6 mouse cellular contexts compared by ENCODE assay signal in genomic region chr19:53587686-53588085, GRCm38 (mm10). TPM values are rescaled to one million over a fixed set of nuclear protein-coding genes. Genes with fewer than 3 reads are reported as not detected.
DNase-seq lines count a peak whose midpoint lies in the region; ATAC-seq and TF ChIP-seq lines count a peak whose summit lies in the region.
"Not testable (repeated sequence)": the region's sequence is repeated elsewhere in the genome, so short reads cannot be mapped to it uniquely, and the experiment has no call there.

No protein-coding gene starts in this region.

- WGBS in heart, embryonic 10.5 days, result 82% methylated on average over 3 of the region's 3 CpGs
- 91% methylated on average over 3 of the region's 3 CpGs for WGBS in limb, embryonic 11.5 days
- WGBS in liver, postnatal 0 days (ENCODE audit: insufficient replicate concordance), result 80% methylated on average over 3 of the region's 3 CpGs
- 77% methylated on average over 3 of the region's 3 CpGs for WGBS in midbrain, embryonic 11.5 days

- not testable (repeated sequence) for H3K27ac ChIP-seq in heart, embryonic 10.5 days; limb, embryonic 11.5 days (replicated peaks; ENCODE audit: low read depth, low read length); liver, postnatal 0 days (ENCODE audit: low read depth); midbrain, embryonic 11.5 days (ENCODE audit: low read depth, low read length)

- not testable (repeated sequence) for ATAC-seq in limb, embryonic 11.5 days (ENCODE audit: insufficient number of reproducible peaks, low FRiP score, low TSS enrichment, low read depth); liver, postnatal 0 days; midbrain, embryonic 11.5 days (ENCODE audit: low FRiP score)

- DNase-seq in heart, adult 11 months, result peak; percentile 59
- peak; percentile 20 for DNase-seq in heart, embryonic 10.5 days (ENCODE audit: low spot score)
- peak; percentile 9 for DNase-seq in limb, embryonic 11.5 days (ENCODE audit: low spot score)
- peak; percentile 2 for DNase-seq in liver, postnatal 0 days
- peak; percentile 53 for DNase-seq in midbrain, embryonic 11.5 days (ENCODE audit: low spot score, missing footprints)
- DNase-seq in neural tube, embryonic 10.5 days (ENCODE audit: extremely low spot score, low spot score), result peak; percentile 6

- peaks cover 21% of the 10 kb centered on the region for H3K9me3 ChIP-seq in heart, embryonic 10.5 days
- H3K9me3 ChIP-seq in limb, embryonic 11.5 days (ENCODE audit: control insufficient read depth, low read length), result peaks cover 10% of the 10 kb centered on the region; the same call in 1 of the 2 replicates
- H3K9me3 ChIP-seq in liver, postnatal 0 days (ENCODE audit: low read length); midbrain, embryonic 11.5 days (ENCODE audit: control insufficient read depth, low read length): not testable (repeated sequence)

- H3K27me3 ChIP-seq in heart, embryonic 10.5 days (ENCODE audit: insufficient read depth, poor library complexity, severe bottlenecking); limb, embryonic 11.5 days (ENCODE audit: control insufficient read depth, insufficient read depth, low read length); liver, postnatal 0 days (ENCODE audit: insufficient read depth, low read length); midbrain, embryonic 11.5 days (ENCODE audit: control insufficient read depth, insufficient read depth, low read length): not testable (repeated sequence)

- H3K4me2 ChIP-seq in limb, embryonic 11.5 days (ENCODE audit: low read depth, severe bottlenecking); liver, postnatal 0 days (ENCODE audit: low read depth, low read length); midbrain, embryonic 11.5 days: not testable (repeated sequence)

- not testable (repeated sequence) for TF ChIP-seq EP300 in liver, postnatal 0 days (IDR thresholded peaks at IDR 0.05; ENCODE audit: low read depth)

- H3K36me3 ChIP-seq in heart, embryonic 10.5 days; limb, embryonic 11.5 days (ENCODE audit: control insufficient read depth, insufficient read depth, low read length); liver, postnatal 0 days (replicated peaks; ENCODE audit: insufficient read depth, low read length); midbrain, embryonic 11.5 days (ENCODE audit: control insufficient read depth, insufficient read depth, low read length): not testable (repeated sequence)

- H3K9ac ChIP-seq in limb, embryonic 11.5 days (ENCODE audit: low read length); liver, postnatal 0 days (replicated peaks); midbrain, embryonic 11.5 days (ENCODE audit: low read length): not testable (repeated sequence)

- not testable (repeated sequence) for H3K4me3 ChIP-seq in heart, embryonic 10.5 days; limb, embryonic 11.5 days (ENCODE audit: low read depth, low read length); liver, postnatal 0 days (ENCODE audit: low read depth, low read length); midbrain, embryonic 11.5 days (ENCODE audit: low read depth, low read length)

- H3K4me1 ChIP-seq in heart, embryonic 10.5 days; limb, embryonic 11.5 days (ENCODE audit: control insufficient read depth, insufficient read depth, low read length); liver, postnatal 0 days (ENCODE audit: insufficient read depth); midbrain, embryonic 11.5 days (ENCODE audit: control insufficient read depth, insufficient read depth, low read length): not testable (repeated sequence)

- not testable (repeated sequence) for TF ChIP-seq CTCF in liver, postnatal 0 days (IDR thresholded peaks at IDR 0.05; ENCODE audit: low read depth)

RNA-seq across cellular contexts. Expression of gene Nutf2-ps1, which starts 1.2 kb away (rescaled TPM):
- 373 and 457 TPM in 2 replicates for polyA plus RNA-seq in heart, embryonic 10.5 days (2016; fragmentation: Nextera tagmentation; extraction: Ambion mirVana)
- polyA plus RNA-seq in limb, embryonic 11.5 days (2014; fragmentation: Nextera tagmentation; extraction: Ambion mirVana), result 471 and 513 TPM in 2 replicates
- 86.8 and 101 TPM in 2 replicates for polyA plus RNA-seq in liver, postnatal 0 days (2015; fragmentation: Nextera tagmentation; extraction: Ambion mirVana)
- polyA plus RNA-seq in midbrain, embryonic 11.5 days (2014; fragmentation: Nextera tagmentation; extraction: Ambion mirVana), result 516 and 544 TPM in 2 replicates

RNA-seq across cellular contexts. Expression of gene Smc3, which starts 12.5 kb away (rescaled TPM):
- polyA plus RNA-seq in heart, embryonic 10.5 days (2016; fragmentation: Nextera tagmentation; extraction: Ambion mirVana), result 47.0 and 64.8 TPM in 2 replicates
- polyA plus RNA-seq in limb, embryonic 11.5 days (2014; fragmentation: Nextera tagmentation; extraction: Ambion mirVana), result 92.8 and 99.7 TPM in 2 replicates
- 19.4 and 19.7 TPM in 2 replicates for polyA plus RNA-seq in liver, postnatal 0 days (2015; fragmentation: Nextera tagmentation; extraction: Ambion mirVana)
- polyA plus RNA-seq in midbrain, embryonic 11.5 days (2014; fragmentation: Nextera tagmentation; extraction: Ambion mirVana), result 95.1 and 102 TPM in 2 replicates

RNA-seq across cellular contexts. Expression of gene Dusp5, which starts 58.8 kb away (rescaled TPM):
- 11.9 and 15.9 TPM in 2 replicates for polyA plus RNA-seq in heart, embryonic 10.5 days (2016; fragmentation: Nextera tagmentation; extraction: Ambion mirVana)
- polyA plus RNA-seq in limb, embryonic 11.5 days (2014; fragmentation: Nextera tagmentation; extraction: Ambion mirVana), result 3.5 and 3.8 TPM in 2 replicates
- polyA plus RNA-seq in liver, postnatal 0 days (2015; fragmentation: Nextera tagmentation; extraction: Ambion mirVana), result 2.7 and 3.4 TPM in 2 replicates
- 1.9 and 2.9 TPM in 2 replicates for polyA plus RNA-seq in midbrain, embryonic 11.5 days (2014; fragmentation: Nextera tagmentation; extraction: Ambion mirVana)

Comparison
In these comparisons a context has a peak if more than half of its experiments do, and no peak if none do; other contexts are left out.
1. DNase-seq: peak in every context shown above with its lines; median percentile 59 in heart, adult 11 months; 53 in midbrain, embryonic 11.5 days; 20 in heart, embryonic 10.5 days; 9 in limb, embryonic 11.5 days; 6 in neural tube, embryonic 10.5 days; 2 in liver, postnatal 0 days.